ENCODE assay signal across 8 mouse cellular contexts in the genomic region with DNA sequence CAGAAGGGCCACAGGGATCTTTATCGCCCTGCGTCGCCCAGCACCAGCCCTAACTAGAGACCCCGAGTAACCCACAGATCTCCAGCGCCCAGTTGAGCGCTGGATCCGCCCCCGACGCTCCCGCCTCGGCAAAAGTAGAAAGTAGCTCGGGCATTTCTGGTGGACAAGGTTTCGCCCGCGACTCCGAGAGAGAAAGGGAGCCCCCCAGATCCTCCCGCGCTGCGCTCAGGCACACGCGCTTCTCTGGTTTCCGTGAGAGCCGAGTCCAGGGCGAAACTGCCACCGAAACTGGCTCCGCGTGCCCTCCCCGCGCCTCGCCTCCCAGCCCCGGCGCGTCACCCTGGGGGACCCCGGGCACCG. TPM values are rescaled to one million over a fixed set of nuclear protein-coding genes. Genes with fewer than 3 reads are reported as not detected.
A peak's percentile ranks its signal among the peaks of the same experiment; 100 is the strongest.
DNase-seq lines count a peak whose midpoint lies in the region; ATAC-seq and TF ChIP-seq lines count a peak whose summit lies in the region.

No protein-coding gene starts in this region.

- H3ac ChIP-seq in myocyte (ENCODE audit: control insufficient read depth, insufficient read length), result peak overlapping the region; percentile 30

- peaks cover 14% of the 10 kb centered on the region for H3K4me1 ChIP-seq in heart, embryonic 12.5 days (replicated peaks)
- peaks cover 5% of the 10 kb centered on the region; the same call in 1 of the 2 replicates for H3K4me1 ChIP-seq in embryonic facial prominence, embryonic 11.5 days (ENCODE audit: control insufficient read depth, insufficient read depth, low read length)
- peaks cover 5% of the 10 kb centered on the region; the same call in 1 of the 2 replicates for H3K4me1 ChIP-seq in intestine, embryonic 14.5 days (replicated peaks; ENCODE audit: control insufficient read depth, insufficient read depth, low read length)

- peak overlapping the region; percentile 89 for H3K4me3 ChIP-seq in heart, embryonic 12.5 days
- peak overlapping the region; percentile 56 for H3K4me3 ChIP-seq in embryonic facial prominence, embryonic 11.5 days (ENCODE audit: low read depth, low read length)
- peak overlapping the region; percentile 53 for H3K4me3 ChIP-seq in intestine, embryonic 14.5 days (ENCODE audit: low read depth, low read length)
- peak overlapping the region; percentile 20 for H3K4me3 ChIP-seq in myocyte

- no peak for ATAC-seq in heart, embryonic 12.5 days (ENCODE audit: insufficient number of reproducible peaks, low FRiP score)
- ATAC-seq in embryonic facial prominence, embryonic 11.5 days (replicated peaks; ENCODE audit: insufficient number of reproducible peaks, low FRiP score, low TSS enrichment, low read depth), result no peak
- peak; percentile 7; the same call in 1 of the 2 replicates for ATAC-seq in intestine, embryonic 14.5 days (replicated peaks; ENCODE audit: low FRiP score, low TSS enrichment, low read depth)

- no peaks in the 10 kb centered on the region for H3K36me3 ChIP-seq in heart, embryonic 12.5 days
- H3K36me3 ChIP-seq in embryonic facial prominence, embryonic 11.5 days (replicated peaks; ENCODE audit: control insufficient read depth, insufficient read depth, low read depth, low read length), result no peaks in the 10 kb centered on the region
- no peaks in the 10 kb centered on the region for H3K36me3 ChIP-seq in intestine, embryonic 14.5 days (ENCODE audit: control insufficient read depth, insufficient read depth, low read length)
- H3K36me3 ChIP-seq in myocyte (ENCODE audit: control insufficient read depth, insufficient read depth), result no peaks in the 10 kb centered on the region

- WGBS in heart, embryonic 12.5 days, result under 1% methylated on average over 35 of the region's 35 CpGs
- under 1% methylated on average over 35 of the region's 35 CpGs for WGBS in embryonic facial prominence, embryonic 11.5 days
- WGBS in intestine, embryonic 14.5 days, result under 1% methylated on average over 35 of the region's 35 CpGs

- H3K79me2 ChIP-seq in myocyte (ENCODE audit: control insufficient read depth, insufficient read depth), result no peaks in the 10 kb centered on the region

- peak overlapping the region; percentile 100 for H3K4me2 ChIP-seq in heart, embryonic 12.5 days
- H3K4me2 ChIP-seq in embryonic facial prominence, embryonic 11.5 days (ENCODE audit: low read depth, low read length), result peak overlapping the region; percentile 98
- peak overlapping the region; percentile 82 for H3K4me2 ChIP-seq in intestine, embryonic 14.5 days (ENCODE audit: low read length)
- peak overlapping the region; percentile 83 for H3K4me2 ChIP-seq in myocyte (ENCODE audit: low read depth)

- no peak overlapping the region for H3K27ac ChIP-seq in heart, embryonic 12.5 days (ENCODE audit: poor library complexity, severe bottlenecking)
- H3K27ac ChIP-seq in embryonic facial prominence, embryonic 11.5 days (replicated peaks; ENCODE audit: low read depth, low read length), result no peak overlapping the region
- peak overlapping the region; percentile 79 for H3K27ac ChIP-seq in intestine, embryonic 14.5 days (ENCODE audit: low read depth)

- no peaks in the 10 kb centered on the region for H3K9me3 ChIP-seq in heart, embryonic 12.5 days (replicated peaks)
- H3K9me3 ChIP-seq in embryonic facial prominence, embryonic 11.5 days (replicated peaks; ENCODE audit: control insufficient read depth, low read length), result no peaks in the 10 kb centered on the region
- no peaks in the 10 kb centered on the region for H3K9me3 ChIP-seq in intestine, embryonic 14.5 days (ENCODE audit: control insufficient read depth, low read length)

- H3K27me3 ChIP-seq in heart, embryonic 12.5 days (replicated peaks), result peaks cover 51% of the 10 kb centered on the region
- H3K27me3 ChIP-seq in embryonic facial prominence, embryonic 11.5 days (ENCODE audit: control insufficient read depth, insufficient read depth, low read length), result peaks cover 24% of the 10 kb centered on the region
- H3K27me3 ChIP-seq in intestine, embryonic 14.5 days (replicated peaks; ENCODE audit: control insufficient read depth, insufficient read depth, low read length), result peaks cover 46% of the 10 kb centered on the region
- H3K27me3 ChIP-seq in myocyte (ENCODE audit: control insufficient read depth, insufficient read depth, insufficient read length), result peaks cover 23% of the 10 kb centered on the region

- H3K9ac ChIP-seq in heart, embryonic 12.5 days, result peak overlapping the region; percentile 80
- H3K9ac ChIP-seq in embryonic facial prominence, embryonic 11.5 days (replicated peaks; ENCODE audit: low read length), result peak overlapping the region; percentile 4
- peak overlapping the region; percentile 67 for H3K9ac ChIP-seq in intestine, embryonic 14.5 days (ENCODE audit: low read length)

- DNase-seq in heart, adult 18-20 months, result no peak
- peak; percentile 6 to 29 for DNase-seq in B cell, adult 2 months
- DNase-seq in embryonic facial prominence, embryonic 11.5 days (ENCODE audit: low spot score), result peak; percentile 30
- no peak for DNase-seq in intestine, embryonic 14.5 days (ENCODE audit: low spot score)
- no peak for DNase-seq in T-cell, adult 2 months (ENCODE audit: low spot score)
- DNase-seq in thymus, postnatal 36 days, result no peak

- TF ChIP-seq POLR2A in myocyte (IDR thresholded peaks at IDR 0.05; ENCODE audit: insufficient read length, low read depth), result no peak

TF ChIP-seq in myocyte, 11 proteins besides CTCF, POLR2A, EP300 and RAD21:
- no peak for TF ChIP-seq TCF12 (IDR thresholded peaks at IDR 0.05; ENCODE audit: insufficient read depth, poor library complexity, severe bottlenecking)
- TF ChIP-seq E2F4 (IDR thresholded peaks at IDR 0.05; ENCODE audit: insufficient read depth), result no peak
- no peak for TF ChIP-seq SRF (IDR thresholded peaks at IDR 0.05; ENCODE audit: control insufficient read depth, insufficient read length, low read depth)
- no peak for TF ChIP-seq TCF3 (IDR thresholded peaks at IDR 0.05; ENCODE audit: insufficient read length, low read depth)
- no peak for TF ChIP-seq POLR2AphosphoS2 (IDR thresholded peaks at IDR 0.05; ENCODE audit: insufficient read length, low read depth)
- no peak for TF ChIP-seq MAX (IDR thresholded peaks at IDR 0.05; ENCODE audit: low read depth)
- TF ChIP-seq MYOG (IDR thresholded peaks at IDR 0.05; ENCODE audit: control insufficient read depth in 1 of 3, insufficient read depth in 1 of 3, insufficient read length in 2 of 3, low read depth in 2 of 3), result no peak
- no peak for TF ChIP-seq CEBPB (IDR thresholded peaks at IDR 0.05; ENCODE audit: insufficient read depth, poor library complexity, severe bottlenecking)
- TF ChIP-seq USF1 (IDR thresholded peaks at IDR 0.05; ENCODE audit: low read depth), result no peak
- no peak for TF ChIP-seq REST (IDR thresholded peaks at IDR 0.05; ENCODE audit: insufficient read depth, insufficient read length)
- no peak for TF ChIP-seq MYOD1 (IDR thresholded peaks at IDR 0.05; ENCODE audit: control insufficient read depth in 1 of 3, insufficient read length in 2 of 3, low read depth in 2 of 3)

RNA-seq across cellular contexts. Expression of a gene that starts 0.5 kb away (rescaled TPM):
- polyA plus RNA-seq in heart, embryonic 12.5 days (2016; fragmentation: Nextera tagmentation; extraction: Ambion mirVana), result 1.5 and 1.6 TPM in 2 replicates
- total RNA-seq in heart, adult 18-20 months (2021), result under 1 TPM; 0.57 to 0.87 TPM
- 6.7 and 7.5 TPM in 2 replicates for polyA plus RNA-seq in embryonic facial prominence, embryonic 11.5 days (2014; fragmentation: Nextera tagmentation; extraction: Ambion mirVana)
- 71.7 and 74.6 TPM in 2 replicates for polyA plus RNA-seq in intestine, embryonic 14.5 days (2014; fragmentation: Nextera tagmentation; extraction: Ambion mirVana)
- 0.05 TPM for polyA plus RNA-seq in myocyte (2012; fragmentation: generic; extraction: Trizol)

RNA-seq across cellular contexts. Expression of a gene that starts 59.6 kb away (rescaled TPM):
- 53.3 and 56.2 TPM in 2 replicates for polyA plus RNA-seq in heart, embryonic 12.5 days (2016; fragmentation: Nextera tagmentation; extraction: Ambion mirVana)
- 10 to 100 TPM; 21.7 to 21.9 TPM for total RNA-seq in heart, adult 18-20 months (2021)
- polyA plus RNA-seq in embryonic facial prominence, embryonic 11.5 days (2014; fragmentation: Nextera tagmentation; extraction: Ambion mirVana), result 82.1 and 91.5 TPM in 2 replicates
- polyA plus RNA-seq in intestine, embryonic 14.5 days (2014; fragmentation: Nextera tagmentation; extraction: Ambion mirVana), result 81.6 and 96.4 TPM in 2 replicates
- 13.1 TPM for polyA plus RNA-seq in myocyte (2012; fragmentation: generic; extraction: Trizol)

Comparison
In these comparisons a context has a peak if more than half of its experiments do, and no peak if none do; other contexts are left out.
1. H3K4me3 ChIP-seq: peak in every context shown above with its lines; median percentile 89 in heart, embryonic 12.5 days; 56 in embryonic facial prominence, embryonic 11.5 days; 53 in intestine, embryonic 14.5 days; 20 in myocyte.
2. H3K9ac ChIP-seq: peak in every context shown above with its lines; median percentile 80 in heart, embryonic 12.5 days; 67 in intestine, embryonic 14.5 days; 4 in embryonic facial prominence, embryonic 11.5 days.
3. DNase-seq: peak in B cell, adult 2 months (2 of 2) and embryonic facial prominence, embryonic 11.5 days (single experiment); none in heart, adult 18-20 months (0 of 2), intestine, embryonic 14.5 days (single experiment), T-cell, adult 2 months (single experiment) and thymus, postnatal 36 days (0 of 2).
4. Peak in every context shown above with its lines, with median percentiles within 50 percentile points of each other: H3K4me2 ChIP-seq.